Mouse (Mus musculus): ENCODE data around the gene Slc7a7. TPM values are rescaled to one million over a fixed set of nuclear protein-coding genes. Genes with fewer than 3 reads are reported as not detected.

Gene Slc7a7
- polyA plus RNA-seq, 1 experiment from 2014 or later: 6.2 TPM

DNA sequence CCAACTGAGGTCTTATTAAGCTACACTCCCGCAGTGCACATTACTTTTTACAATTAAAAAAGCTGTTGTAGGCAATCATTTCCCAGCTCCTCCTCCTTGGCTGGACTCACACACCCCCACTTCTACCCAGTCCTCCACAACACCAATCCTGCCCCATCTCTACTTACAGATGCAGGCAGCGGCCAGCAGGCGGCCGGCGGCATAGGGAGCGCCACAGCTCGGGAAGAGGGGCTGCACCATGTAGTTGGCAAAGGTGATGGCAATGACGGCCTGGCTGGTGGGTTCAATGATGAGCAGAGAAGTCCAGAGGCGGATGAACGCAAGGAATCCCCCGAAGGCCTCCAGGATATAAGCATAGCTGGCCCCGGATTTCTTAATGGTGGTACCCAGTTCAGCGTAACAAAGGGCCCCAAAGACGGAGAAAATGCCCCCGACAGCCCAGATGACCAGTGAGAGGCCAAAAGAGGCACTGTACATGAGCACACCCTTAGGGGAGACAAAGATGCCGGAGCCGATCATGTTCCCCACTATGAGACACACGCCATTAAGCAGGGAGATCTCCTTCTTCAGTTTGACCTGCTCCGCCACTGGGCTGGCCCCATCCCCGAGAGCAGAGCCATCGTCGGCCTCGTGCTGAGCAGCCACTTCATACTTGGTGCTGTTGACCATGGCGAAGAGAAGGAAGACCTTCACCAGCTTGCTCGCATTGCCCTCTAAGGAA lies 9.1 kb downstream of the Slc7a7 start:
- Histone ChIP-seq H3K9ac (replicated peaks) (no peak overlapping the region), H3K4me3 (replicated peaks) (no peak overlapping the region), H3K9me3 (replicated peaks) (no peaks in the 10 kb centered on the region), H3K27ac (replicated peaks) (no peak overlapping the region), H3K36me3 (no peaks in the 10 kb centered on the region), H3K4me2 (peak overlapping the region; percentile 11), H3K27me3 (replicated peaks) (no peaks in the 10 kb centered on the region), H3K4me1 (peaks cover 9% of the 10 kb centered on the region; the same call in 1 of the 2 replicates)
- 86% methylated on average over 25 of the region's 25 CpGs for WGBS
- ATAC-seq (ENCODE audit: low FRiP score): no peak

DNA sequence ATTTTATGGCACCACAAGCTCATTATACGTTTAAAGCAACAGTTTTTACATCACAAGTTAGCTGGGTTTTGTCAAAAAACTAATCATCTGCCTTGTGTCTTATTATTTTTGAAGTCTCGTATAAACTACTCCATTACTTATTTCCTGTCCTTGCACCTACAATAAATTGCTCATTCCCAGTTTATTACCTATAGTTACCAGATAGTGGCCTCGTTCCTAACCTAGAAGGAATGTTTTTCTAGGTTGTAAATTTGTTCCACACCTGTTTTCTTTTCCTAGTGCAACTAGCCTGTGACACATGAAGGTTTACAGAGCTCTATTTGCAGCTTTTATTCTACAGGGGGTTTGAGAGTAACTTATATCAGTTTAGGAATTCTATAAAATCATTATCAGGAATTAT lies 15.9 kb downstream of the Slc7a7 start:
- H3K27ac ChIP-seq (replicated peaks): no peak overlapping the region
- ATAC-seq (ENCODE audit: low FRiP score): no peak
- no peak overlapping the region for H3K4me2 ChIP-seq
- no peak overlapping the region for H3K9ac ChIP-seq (replicated peaks)
- no peaks in the 10 kb centered on the region for H3K9me3 ChIP-seq (replicated peaks)
- WGBS: 51% methylated on average over 3 of the region's 3 CpGs
- H3K36me3 ChIP-seq: no peaks in the 10 kb centered on the region
- no peak overlapping the region for H3K4me3 ChIP-seq (replicated peaks)
- no peaks in the 10 kb centered on the region for H3K4me1 ChIP-seq
- H3K27me3 ChIP-seq (replicated peaks): no peaks in the 10 kb centered on the region

DNA sequence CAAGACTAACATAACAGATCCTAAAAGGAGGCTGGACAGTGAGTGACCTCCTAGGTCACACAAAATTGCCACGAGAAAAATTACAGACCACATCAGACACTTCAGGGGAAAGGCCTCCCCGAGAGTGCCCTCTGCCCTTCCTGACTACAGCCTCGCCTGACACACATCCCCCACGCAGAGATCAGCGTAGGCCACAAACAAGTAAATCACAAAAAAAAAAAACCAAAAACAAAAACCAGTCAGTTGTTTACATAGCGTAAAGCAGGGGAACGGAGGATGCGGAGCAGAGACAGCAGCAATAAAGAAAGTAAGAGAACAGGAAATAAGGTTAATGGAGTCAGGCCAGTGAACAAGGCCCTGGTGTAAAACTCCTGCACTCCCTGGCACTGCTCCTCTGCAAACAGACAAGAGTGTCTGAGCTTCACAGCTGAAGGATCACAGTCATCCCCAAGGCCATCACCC lies 18.6 kb downstream of the Slc7a7 start:
- WGBS: 42% methylated on average over 8 of the region's 8 CpGs
- H3K4me2 ChIP-seq: no peak overlapping the region
- H3K4me1 ChIP-seq: no peaks in the 10 kb centered on the region
- H3K9me3 ChIP-seq (replicated peaks): no peaks in the 10 kb centered on the region
- no peak overlapping the region for H3K9ac ChIP-seq (replicated peaks)
- no peak for ATAC-seq (ENCODE audit: low FRiP score)
- H3K4me3 ChIP-seq (replicated peaks): no peak overlapping the region
- no peaks in the 10 kb centered on the region for H3K27me3 ChIP-seq (replicated peaks)
- no peak overlapping the region for H3K27ac ChIP-seq (replicated peaks)
- no peaks in the 10 kb centered on the region for H3K36me3 ChIP-seq

DNA sequence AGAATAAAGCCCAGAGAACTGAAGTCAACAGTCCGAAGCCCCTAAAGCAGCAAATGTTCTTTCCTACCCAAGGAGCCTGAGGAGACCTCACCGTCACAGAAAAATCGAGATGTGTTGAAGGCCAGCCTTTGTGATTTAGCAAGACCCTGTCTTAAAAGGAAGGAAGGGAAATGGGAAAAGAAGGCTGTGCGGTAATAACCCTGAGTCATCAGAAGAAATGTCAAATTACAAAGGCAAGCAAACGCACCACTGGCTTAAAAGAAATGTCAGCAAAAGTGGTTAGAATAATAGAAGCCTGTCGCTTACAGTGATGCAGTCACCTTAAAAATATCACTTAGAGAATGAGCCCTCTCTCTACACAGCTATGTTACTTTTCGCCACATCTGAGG lies 19.1 kb downstream of the Slc7a7 start:
- no peaks in the 10 kb centered on the region for H3K27me3 ChIP-seq (replicated peaks)
- no peak overlapping the region for H3K4me2 ChIP-seq
- ATAC-seq (ENCODE audit: low FRiP score): no peak
- no peaks in the 10 kb centered on the region for H3K9me3 ChIP-seq (replicated peaks)
- 75% methylated on average over 7 of the region's 7 CpGs for WGBS
- H3K36me3 ChIP-seq: no peaks in the 10 kb centered on the region
- H3K9ac ChIP-seq (replicated peaks): no peak overlapping the region
- H3K27ac ChIP-seq (replicated peaks): no peak overlapping the region
- H3K4me3 ChIP-seq (replicated peaks): no peak overlapping the region
- H3K4me1 ChIP-seq: no peaks in the 10 kb centered on the region

DNA sequence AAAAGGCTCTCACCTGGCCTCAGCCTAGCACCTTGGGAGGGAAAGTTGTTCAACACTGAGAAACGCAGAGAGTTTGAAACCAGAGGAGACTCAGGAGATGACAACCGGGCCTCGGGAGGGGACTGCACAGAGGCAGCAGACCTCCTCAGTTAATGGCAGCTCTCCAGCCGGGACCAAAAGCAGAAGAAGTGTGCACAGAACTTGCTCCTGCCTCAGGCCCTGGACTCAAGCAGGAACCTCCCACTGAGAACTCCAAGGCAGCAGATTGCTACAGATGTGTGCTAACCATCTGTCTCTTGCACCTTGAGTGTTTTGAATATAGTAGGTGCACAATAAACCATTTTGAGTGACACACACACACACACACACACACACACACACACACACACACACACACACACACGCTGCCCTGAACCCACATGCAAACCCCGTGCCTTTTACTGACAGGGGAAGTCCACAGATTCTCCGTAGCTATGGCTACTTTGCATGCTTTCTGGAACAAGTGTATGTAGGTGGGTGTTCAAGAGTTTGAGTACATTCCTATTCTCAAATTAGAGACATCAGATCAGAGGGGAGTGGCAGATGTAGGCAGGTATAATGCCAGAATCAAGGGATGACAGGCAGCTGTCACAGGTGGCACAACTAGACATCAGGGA lies 19.6 kb downstream of the Slc7a7 start:
- H3K4me3 ChIP-seq (replicated peaks): no peak overlapping the region
- no peak for ATAC-seq (ENCODE audit: low FRiP score)
- H3K4me1 ChIP-seq: no peaks in the 10 kb centered on the region
- H3K27ac ChIP-seq (replicated peaks): no peak overlapping the region
- WGBS: 79% methylated on average over 7 of the region's 7 CpGs
- H3K4me2 ChIP-seq: no peak overlapping the region
- H3K9me3 ChIP-seq (replicated peaks): no peaks in the 10 kb centered on the region
- H3K27me3 ChIP-seq (replicated peaks): no peaks in the 10 kb centered on the region
- H3K9ac ChIP-seq (replicated peaks): no peak overlapping the region
- H3K36me3 ChIP-seq: no peaks in the 10 kb centered on the region

DNA sequence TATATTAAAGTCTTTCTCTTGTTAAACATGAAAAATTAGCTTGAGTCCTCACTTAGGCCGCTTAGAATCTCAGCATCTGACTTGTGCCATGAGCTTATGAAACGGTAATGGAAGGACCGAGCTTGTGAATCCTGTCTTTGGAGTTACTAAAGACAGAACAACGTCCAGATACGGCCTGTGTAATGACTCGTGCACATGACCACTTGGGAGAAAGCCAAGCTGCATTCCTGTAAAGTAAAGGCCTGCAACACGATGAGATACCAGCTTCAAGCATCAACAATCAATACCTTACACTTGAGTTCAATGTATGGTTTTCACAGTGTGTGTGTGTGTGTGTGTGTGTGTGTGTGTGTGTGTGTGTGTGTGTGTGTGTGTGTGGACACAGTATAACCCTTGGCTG lies 20.9 kb downstream of the Slc7a7 start:
- no peak for ATAC-seq (ENCODE audit: low FRiP score)
- Histone ChIP-seq H3K27me3 (replicated peaks) (no peaks in the 10 kb centered on the region), H3K9me3 (replicated peaks) (no peaks in the 10 kb centered on the region), H3K4me1 (no peaks in the 10 kb centered on the region), H3K27ac (replicated peaks) (no peak overlapping the region), H3K4me3 (replicated peaks) (no peak overlapping the region), H3K4me2 (no peak overlapping the region), H3K36me3 (no peaks in the 10 kb centered on the region), H3K9ac (replicated peaks) (no peak overlapping the region)
- WGBS: 84% methylated on average over 7 of the region's 7 CpGs

DNA sequence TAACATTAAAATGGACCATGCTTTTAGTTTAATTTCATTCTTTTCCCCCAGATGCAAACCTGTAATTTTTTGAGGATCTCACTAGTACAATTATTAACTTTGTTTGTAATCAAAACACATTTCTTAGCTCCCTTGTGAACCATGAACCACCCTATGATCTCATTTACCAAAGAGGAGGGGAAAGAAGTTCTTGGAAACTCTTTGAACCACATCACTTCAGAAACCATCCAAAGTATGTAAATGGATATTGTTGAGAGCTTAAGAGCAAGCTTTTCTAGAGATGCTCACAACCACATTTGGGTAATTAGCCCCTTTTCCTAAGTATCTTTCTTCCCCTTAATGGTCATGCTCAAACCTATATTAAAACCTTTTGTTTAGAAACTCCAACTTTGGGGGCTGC lies 23.3 kb downstream of the Slc7a7 start:
- Histone ChIP-seq H3K36me3 (no peaks in the 10 kb centered on the region), H3K9me3 (replicated peaks) (no peaks in the 10 kb centered on the region), H3K4me1 (no peaks in the 10 kb centered on the region), H3K4me3 (replicated peaks) (no peak overlapping the region), H3K27ac (replicated peaks) (no peak overlapping the region), H3K27me3 (replicated peaks) (no peaks in the 10 kb centered on the region), H3K4me2 (no peak overlapping the region), H3K9ac (replicated peaks) (no peak overlapping the region)
- no peak for ATAC-seq (ENCODE audit: low FRiP score)

DNA sequence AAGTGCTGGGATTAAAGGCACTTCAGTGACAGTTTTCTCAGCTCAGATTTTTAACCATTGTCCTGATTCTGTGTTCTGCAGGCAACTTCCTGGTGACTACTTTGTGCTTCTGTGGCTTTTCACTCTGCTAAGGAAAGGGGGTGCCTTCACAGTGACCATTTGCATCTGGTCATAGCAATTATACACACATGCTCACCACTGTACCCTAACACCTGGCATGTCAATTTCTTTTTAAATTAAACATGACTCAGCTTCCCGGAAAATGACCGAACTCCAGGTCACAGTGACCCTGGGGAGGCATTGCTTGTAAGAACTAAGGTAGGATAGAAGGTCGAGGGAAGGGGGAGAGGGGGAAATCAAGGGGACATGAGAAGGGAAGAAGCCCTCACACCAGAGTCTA lies 23.8 kb downstream of the Slc7a7 start:
- WGBS: 86% methylated on average over 3 of the region's 3 CpGs
- Histone ChIP-seq H3K4me3 (replicated peaks) (no peak overlapping the region), H3K27ac (replicated peaks) (no peak overlapping the region), H3K4me1 (no peaks in the 10 kb centered on the region), H3K4me2 (no peak overlapping the region), H3K9me3 (replicated peaks) (no peaks in the 10 kb centered on the region), H3K27me3 (replicated peaks) (no peaks in the 10 kb centered on the region), H3K36me3 (no peaks in the 10 kb centered on the region), H3K9ac (replicated peaks) (no peak overlapping the region)
- ATAC-seq (ENCODE audit: low FRiP score): no peak

DNA sequence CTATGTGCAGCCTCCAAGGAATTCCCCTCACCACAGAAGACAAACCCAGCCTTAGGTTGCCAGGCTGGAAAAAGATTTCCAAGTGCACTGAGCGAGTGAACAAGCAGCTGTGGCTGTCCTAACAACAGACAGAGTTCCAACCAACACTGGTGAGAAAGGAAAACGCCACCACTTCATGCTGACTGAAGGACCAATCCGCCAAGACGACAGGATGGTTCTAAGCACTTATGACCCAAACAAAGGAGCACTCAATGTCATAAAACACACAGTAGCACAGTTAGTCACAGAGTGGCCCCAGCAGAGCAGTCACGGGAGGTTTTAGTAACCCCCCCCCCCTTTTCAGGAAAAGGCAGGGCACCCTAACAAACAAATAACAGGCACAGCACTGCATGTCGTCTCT lies 26.7 kb downstream of the Slc7a7 start:
- H3K4me3 ChIP-seq (replicated peaks): no peak overlapping the region
- H3K9ac ChIP-seq (replicated peaks): no peak overlapping the region
- no peak for ATAC-seq (ENCODE audit: low FRiP score)
- H3K4me1 ChIP-seq: no peaks in the 10 kb centered on the region
- 29% methylated on average over 6 of the region's 6 CpGs for WGBS
- no peaks in the 10 kb centered on the region for H3K36me3 ChIP-seq
- H3K9me3 ChIP-seq (replicated peaks): no peaks in the 10 kb centered on the region
- H3K27ac ChIP-seq (replicated peaks): no peak overlapping the region
- H3K4me2 ChIP-seq: no peak overlapping the region
- no peaks in the 10 kb centered on the region for H3K27me3 ChIP-seq (replicated peaks)

DNA sequence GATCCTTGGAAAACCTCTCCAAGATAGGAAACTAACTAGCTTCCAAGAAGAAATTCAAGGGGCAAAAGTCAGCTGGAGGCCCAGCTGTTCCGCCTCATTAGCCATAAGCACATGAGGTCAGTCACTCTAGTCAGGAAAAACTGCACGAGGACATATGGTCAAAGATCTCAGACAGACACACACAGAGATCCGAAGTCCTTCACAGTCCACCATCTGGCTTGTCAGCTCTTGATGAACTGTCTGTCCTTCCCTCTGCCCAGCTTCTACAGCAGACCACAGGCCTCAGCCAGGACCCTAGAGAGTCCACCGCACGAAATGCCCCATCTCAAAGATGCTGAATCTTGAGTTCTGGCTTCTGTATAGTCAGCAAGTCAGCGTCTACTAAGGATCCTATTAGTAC lies 30.0 kb downstream of the Slc7a7 start:
- no peak overlapping the region for H3K4me2 ChIP-seq
- H3K27me3 ChIP-seq (replicated peaks): no peaks in the 10 kb centered on the region
- no peak overlapping the region for H3K27ac ChIP-seq (replicated peaks)
- no peak overlapping the region for H3K4me3 ChIP-seq (replicated peaks)
- no peak overlapping the region for H3K9ac ChIP-seq (replicated peaks)
- H3K4me1 ChIP-seq: no peaks in the 10 kb centered on the region; the same call in 1 of the 2 replicates
- no peaks in the 10 kb centered on the region for H3K36me3 ChIP-seq
- WGBS: 71% methylated on average over 6 of the region's 6 CpGs
- no peaks in the 10 kb centered on the region for H3K9me3 ChIP-seq (replicated peaks)
- no peak for ATAC-seq (ENCODE audit: low FRiP score)

DNA sequence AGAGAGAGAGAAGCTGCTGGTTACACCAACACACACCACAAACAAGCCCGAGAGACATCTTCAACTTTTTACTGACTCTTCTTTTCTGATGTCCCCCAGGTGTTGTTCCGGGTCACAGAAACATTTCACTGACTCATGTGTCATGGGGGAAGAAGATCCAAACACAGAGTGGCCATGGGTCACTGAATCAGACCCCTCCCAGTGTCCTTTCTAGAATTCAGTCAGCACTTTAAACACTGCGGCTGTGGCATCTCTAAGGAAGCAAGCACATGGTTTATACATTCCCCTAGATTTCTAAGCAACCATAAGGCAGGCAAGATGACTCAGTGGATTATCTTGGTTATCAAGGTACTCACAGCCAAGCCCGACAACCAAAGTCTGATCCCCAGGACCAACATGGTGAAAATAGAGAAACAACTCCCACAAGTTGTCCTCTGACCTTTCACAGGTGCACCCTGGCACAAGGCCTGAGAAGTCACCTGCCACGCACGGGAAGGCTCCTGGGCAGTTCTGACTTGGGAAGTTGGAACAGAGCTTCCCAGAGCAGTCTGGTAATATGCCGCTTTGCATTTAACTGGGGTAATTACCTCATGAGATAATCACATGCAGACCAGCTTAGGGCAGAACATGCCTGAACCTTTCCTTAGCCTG lies 31.5 kb downstream of the Slc7a7 start:
- Histone ChIP-seq H3K4me3 (replicated peaks) (no peak overlapping the region), H3K27me3 (replicated peaks) (no peaks in the 10 kb centered on the region), H3K9ac (replicated peaks) (no peak overlapping the region), H3K27ac (replicated peaks) (no peak overlapping the region), H3K9me3 (replicated peaks) (no peaks in the 10 kb centered on the region), H3K4me2 (no peak overlapping the region), H3K4me1 (no peaks in the 10 kb centered on the region; the same call in 1 of the 2 replicates), H3K36me3 (no peaks in the 10 kb centered on the region)
- ATAC-seq (ENCODE audit: low FRiP score): no peak
- 92% methylated on average over 7 of the region's 7 CpGs for WGBS

DNA sequence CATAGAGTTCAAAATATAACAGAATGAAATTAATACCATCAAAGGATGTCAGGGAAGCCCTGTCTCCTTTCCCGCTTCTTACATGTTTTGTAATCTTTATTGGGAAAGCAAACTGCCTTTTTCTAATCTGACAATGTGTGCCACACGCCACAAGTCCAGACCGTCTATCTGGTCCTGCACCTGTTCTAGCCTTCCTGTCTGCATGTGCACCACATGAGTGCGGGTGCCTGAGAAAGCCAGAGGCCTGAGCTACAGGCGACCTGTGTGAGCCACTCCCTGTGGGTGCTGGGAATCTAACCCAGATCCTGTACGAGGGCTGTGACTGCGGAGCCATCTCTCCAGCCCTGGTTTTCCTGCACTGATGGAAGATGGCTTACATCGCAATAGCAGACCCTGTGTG lies 33.2 kb downstream of the Slc7a7 start:
- H3K27me3 ChIP-seq (replicated peaks): no peaks in the 10 kb centered on the region
- ATAC-seq (ENCODE audit: low FRiP score): no peak
- H3K4me3 ChIP-seq (replicated peaks): no peak overlapping the region
- H3K9ac ChIP-seq (replicated peaks): no peak overlapping the region
- H3K9me3 ChIP-seq (replicated peaks): no peaks in the 10 kb centered on the region
- no peak overlapping the region for H3K27ac ChIP-seq (replicated peaks)
- 93% methylated on average over 8 of the region's 8 CpGs for WGBS
- no peak overlapping the region for H3K4me2 ChIP-seq
- no peaks in the 10 kb centered on the region; the same call in 1 of the 2 replicates for H3K4me1 ChIP-seq
- no peaks in the 10 kb centered on the region for H3K36me3 ChIP-seq

Data from neural tube, embryonic 15.5 days (tissue).